Mouse (Mus musculus) cerebellum, adult 2 months (tissue): Measurements from ENCODE around the gene Tppp. TPM values are rescaled to one million over a fixed set of nuclear protein-coding genes. Genes with fewer than 3 reads are reported as not detected.
A peak's percentile ranks its signal among the peaks of the same experiment; 100 is the strongest.

Experiments used
- DNase-seq, 2 experiments: peaks; one replicate each; pipeline ENCODE4 v3.0.0; 2021
- H3K27ac ChIP-seq: fragments of 200-500 bp; 2 replicates; pipeline ENCODE4 v1.5.1; 2012; ENCODE audit warnings: low read length, control low read depth, inconsistent platforms; ENCODE audit not compliant: insufficient read depth
- H3K27me3 ChIP-seq: fragments of 200-500 bp; 2 replicates; pipeline ENCODE4 v1.6.1; 2012; ENCODE audit warnings: inconsistent platforms, mild to moderate bottlenecking, low read length, moderate library complexity; ENCODE audit not compliant: control insufficient read depth, insufficient read depth
- H3K4me1 ChIP-seq: fragments of 200-500 bp; 2 replicates; pipeline ENCODE4 v1.6.1; 2011; ENCODE audit warnings: low read length; ENCODE audit not compliant: control insufficient read depth, insufficient read depth
- H3K4me3 ChIP-seq: fragments of 200-500 bp; replicated peaks from 2 replicates; pipeline ENCODE3; 2011; ENCODE audit warnings: mild to moderate bottlenecking, low read depth, low read length, control low read depth; ENCODE audit not compliant: insufficient read depth
- CTCF ChIP-seq: fragments of 200-500 bp; IDR thresholded peaks from 2 replicates; pipeline ENCODE4 v1.5.1; 2011; ENCODE audit warnings: low read depth, mild to moderate bottlenecking, control low read depth, low read length, moderate library complexity, borderline replicate concordance; ENCODE audit not compliant: insufficient read depth
- POLR2A ChIP-seq: fragments of 200-500 bp; IDR thresholded peaks from 2 replicates; pipeline ENCODE4 v1.6.1; 2011; ENCODE audit warnings: low read length, control low read depth, borderline replicate concordance; ENCODE audit not compliant: insufficient read depth
- WGBS: fragments of 180-500 bp; shearing (Covaris S2); methylation state at CpG from one replicate; pipeline ENCODE4 v1.1.7; 2018; 5-methylcytosine and 5-hydroxymethylcytosine counted together
- polyA plus RNA-seq: library from polyadenylated mRNA; depleted of rRNA; stranded (reverse); fragments of >200 nt; gene quantifications from 2 replicates; pipeline ENCODE4 v1.2.3, GENCODE M21; 2012

Gene Tppp
- polyA plus RNA-seq, 1 experiment = 180 TPM

DNA sequence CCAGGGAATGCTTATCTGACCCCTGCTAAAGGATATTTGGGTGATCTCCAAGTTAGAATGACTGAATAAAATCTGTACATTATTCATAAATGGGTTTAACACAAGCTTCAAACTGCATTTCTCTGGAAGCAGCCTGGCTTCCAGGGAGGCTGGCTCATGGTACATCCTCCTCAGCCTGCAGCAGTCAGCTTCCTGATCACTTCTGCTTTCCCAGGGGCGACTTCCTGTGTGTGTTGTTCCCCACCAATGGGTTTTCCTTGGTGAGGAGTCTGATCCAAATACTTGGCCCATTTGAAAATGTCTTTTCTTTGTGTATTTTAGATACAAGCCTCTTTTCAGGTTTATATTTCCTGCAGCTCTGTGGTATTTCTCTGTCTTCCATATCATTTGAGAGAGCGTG is 19.8 kb downstream of the Tppp start:
- H3K4me3 ChIP-seq = no peak overlapping the region
- peak overlapping the region; percentile 57; the same call in 1 of the 2 replicates for H3K27ac ChIP-seq
- TF ChIP-seq CTCF (no peak), POLR2A (no peak)
- H3K27me3 ChIP-seq = no peaks in the 10 kb centered on the region
- H3K4me1 ChIP-seq = peaks cover 24% of the 10 kb centered on the region
- no peak for DNase-seq
- WGBS = 93% methylated on average over 2 of the region's 2 CpGs

GRCm38 (mm10) chr13:74030691-74031090 is 21.5 kb downstream of the Tppp start:
- WGBS = 83% methylated on average over 7 of the region's 7 CpGs
- Histone ChIP-seq H3K4me3 (no peak overlapping the region), H3K27ac (no peak overlapping the region; the same call in 1 of the 2 replicates), H3K27me3 (no peaks in the 10 kb centered on the region), H3K4me1 (peaks cover 9% of the 10 kb centered on the region)
- TF ChIP-seq CTCF = no peak
- no peak for TF ChIP-seq POLR2A
- no peak for DNase-seq

- DNase-seq = no peak
- no peak overlapping the region for H3K27ac ChIP-seq
- peaks cover 6% of the 10 kb centered on the region for H3K4me1 ChIP-seq
- H3K27me3 ChIP-seq = no peaks in the 10 kb centered on the region
- H3K4me3 ChIP-seq = no peak overlapping the region
- TF ChIP-seq POLR2A (no peak), CTCF (no peak)
- WGBS = 83% methylated on average over 8 of the region's 8 CpGs
Observed at GRCm38 (mm10) chr13:74031133-74031532, 21.9 kb downstream of the Tppp start.

DNA sequence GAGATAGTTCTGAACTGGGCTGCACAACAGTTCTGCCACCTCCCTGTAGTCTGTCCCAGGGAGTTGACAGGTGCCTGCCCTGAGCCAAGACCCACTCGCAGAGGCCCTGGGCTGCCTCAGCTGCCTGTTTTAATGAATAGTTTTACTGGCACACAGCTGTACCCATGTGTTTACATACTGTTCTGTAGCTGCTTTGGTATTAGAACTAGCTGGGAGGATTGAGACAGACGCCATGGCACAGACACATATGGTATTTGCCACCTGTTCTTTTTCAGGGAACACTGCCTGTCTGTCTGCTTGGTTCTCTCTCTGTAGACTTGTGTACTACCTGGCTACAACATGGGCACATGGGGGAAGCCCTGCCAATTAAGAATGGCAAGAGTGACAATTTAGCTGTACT is 25.5 kb downstream of the Tppp start:
- 31% methylated on average over 2 of the region's 2 CpGs for WGBS
- no peak for TF ChIP-seq POLR2A
- TF ChIP-seq CTCF = no peak
- H3K4me1 ChIP-seq = no peaks in the 10 kb centered on the region
- no peak overlapping the region for H3K4me3 ChIP-seq
- DNase-seq = no peak
- no peaks in the 10 kb centered on the region for H3K27me3 ChIP-seq
- no peak overlapping the region for H3K27ac ChIP-seq

- Histone ChIP-seq H3K4me3 (no peak overlapping the region), H3K4me1 (no peaks in the 10 kb centered on the region), H3K27me3 (no peaks in the 10 kb centered on the region), H3K27ac (no peak overlapping the region)
- no peak for TF ChIP-seq CTCF
- TF ChIP-seq POLR2A = no peak
- DNase-seq = no peak
- 94% methylated on average over 2 of the region's 2 CpGs for WGBS
Observed at GRCm38 (mm10) chr13:74035776-74036175, 26.6 kb downstream of the Tppp start.

GRCm38 (mm10) chr13:74039926-74040325 is 30.7 kb downstream of the Tppp start:
- no peaks in the 10 kb centered on the region for H3K27me3 ChIP-seq
- WGBS = 81% methylated on average over 3 of the region's 3 CpGs
- no peak overlapping the region for H3K27ac ChIP-seq
- no peak for DNase-seq
- H3K4me3 ChIP-seq = no peak overlapping the region
- TF ChIP-seq CTCF = no peak
- TF ChIP-seq POLR2A = no peak
- no peaks in the 10 kb centered on the region for H3K4me1 ChIP-seq

DNA sequence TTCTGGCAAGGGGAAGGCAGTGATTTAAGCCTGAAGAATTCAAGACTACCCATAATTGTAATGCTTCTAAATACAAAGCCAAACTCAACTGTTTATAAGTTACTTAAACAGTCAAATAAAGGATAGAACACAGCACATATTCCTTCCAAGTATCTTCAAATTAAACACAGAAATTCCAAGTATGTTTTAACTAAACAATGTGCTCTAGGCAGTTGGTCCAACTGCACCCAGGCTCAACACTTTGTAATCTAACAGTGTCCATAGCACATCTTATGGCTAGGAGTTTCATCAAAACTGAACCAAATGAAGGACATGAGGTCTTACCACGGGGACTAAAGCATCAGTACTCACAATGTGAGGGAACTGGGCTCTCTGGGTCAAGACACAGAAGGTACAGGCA is 47.0 kb downstream of the Tppp start:
- TF ChIP-seq CTCF (no peak), POLR2A (no peak)
- H3K27ac ChIP-seq = no peak overlapping the region
- H3K4me1 ChIP-seq = no peaks in the 10 kb centered on the region
- no peak overlapping the region for H3K4me3 ChIP-seq
- H3K27me3 ChIP-seq = no peaks in the 10 kb centered on the region
- DNase-seq = no peak
- WGBS = 91% methylated on average over 1 of the region's 1 CpGs

GRCm38 (mm10) chr13:74058081-74058480 is 48.9 kb downstream of the Tppp start:
- Histone ChIP-seq H3K27ac (no peak overlapping the region), H3K4me1 (no peaks in the 10 kb centered on the region), H3K4me3 (no peak overlapping the region), H3K27me3 (no peaks in the 10 kb centered on the region)
- WGBS = 93% methylated on average over 9 of the region's 9 CpGs
- TF ChIP-seq CTCF (no peak), POLR2A (no peak)
- DNase-seq = no peak
